Comparison of ENCODE assay signal across 19 mouse cellular contexts in genomic region chr11:69461568-69461967, GRCm38 (mm10). TPM values are rescaled to one million over a fixed set of nuclear protein-coding genes. Genes with fewer than 3 reads are reported as not detected.
DNase-seq lines count a peak whose midpoint lies in the region; ATAC-seq and TF ChIP-seq lines count a peak whose summit lies in the region.
"Had no signal": no experiment of that assay in that cellular context is flagged by ENCODE, and none has a peak within 500 bp of the region (broad histone marks: within the 10 kb centered on the region; RNA-seq: fewer than 3 reads in every experiment).

No protein-coding gene starts in this region.

- no peaks in the 10 kb centered on the region for H3K36me3 ChIP-seq in heart, embryonic 10.5 days
- H3K36me3 ChIP-seq in heart, embryonic 14.5 days (ENCODE audit: control insufficient read depth, insufficient read depth, low read length), result no peaks in the 10 kb centered on the region
- no peaks in the 10 kb centered on the region for H3K36me3 ChIP-seq in heart, adult 2 months (ENCODE audit: control insufficient read depth, insufficient read depth, low read length)
- no peaks in the 10 kb centered on the region for H3K36me3 ChIP-seq in intestine, embryonic 15.5 days
- H3K36me3 ChIP-seq: embryonic facial prominence, embryonic 12.5 days; forebrain, embryonic 12.5 days; heart, embryonic 15.5 days; hindbrain, embryonic 10.5 days; hindbrain, embryonic 15.5 days had no signal

- no peak overlapping the region for H3K4me2 ChIP-seq in heart, embryonic 14.5 days (ENCODE audit: low read length)
- H3K4me2 ChIP-seq in intestine, embryonic 15.5 days (replicated peaks), result no peak overlapping the region
- H3K4me2 ChIP-seq: embryonic facial prominence, embryonic 12.5 days; forebrain, embryonic 12.5 days; heart, embryonic 15.5 days; hindbrain, embryonic 15.5 days had no signal

- no peak overlapping the region for H3K4me3 ChIP-seq in heart, embryonic 10.5 days
- H3K4me3 ChIP-seq in heart, embryonic 14.5 days (ENCODE audit: control insufficient read depth in 1 of 2, insufficient read depth in 1 of 2, low read depth in 1 of 2, low read length in 2 of 2), result no peak overlapping the region
- no peak overlapping the region for H3K4me3 ChIP-seq in heart, adult 2 months
- no peak overlapping the region for H3K4me3 ChIP-seq in intestine, embryonic 15.5 days (replicated peaks)
- H3K4me3 ChIP-seq: embryonic facial prominence, embryonic 12.5 days; forebrain, embryonic 12.5 days; heart, embryonic 15.5 days; hindbrain, embryonic 10.5 days; hindbrain, embryonic 15.5 days had no signal

- intact Hi-C loops in heart, adult 2 months (cut with DNase I), result no loop called here

- H3K27me3 ChIP-seq in heart, embryonic 10.5 days (ENCODE audit: insufficient read depth, poor library complexity, severe bottlenecking), result no peaks in the 10 kb centered on the region
- no peaks in the 10 kb centered on the region for H3K27me3 ChIP-seq in heart, embryonic 14.5 days (ENCODE audit: control insufficient read depth, insufficient read depth, low read length)
- H3K27me3 ChIP-seq in heart, adult 2 months (ENCODE audit: control insufficient read depth, insufficient read depth, low read length), result no peaks in the 10 kb centered on the region
- no peaks in the 10 kb centered on the region for H3K27me3 ChIP-seq in intestine, embryonic 15.5 days (replicated peaks)
- H3K27me3 ChIP-seq: embryonic facial prominence, embryonic 12.5 days; forebrain, embryonic 12.5 days; heart, embryonic 15.5 days; hindbrain, embryonic 15.5 days had no signal

- no peak for TF ChIP-seq CTCF in heart, adult 2 months (IDR thresholded peaks at IDR 0.05)

- TF ChIP-seq EP300 in heart, adult 2 months (IDR thresholded peaks at IDR 0.05; ENCODE audit: insufficient read depth, low read depth, low read length), result no peak

- H3K9ac ChIP-seq in heart, embryonic 14.5 days (ENCODE audit: low read length), result 0 out of 2 replicates have a peak overlapping the region, but pooled peaks have one; percentile 16
- H3K9ac ChIP-seq in heart, adult 2 months (ENCODE audit: low read depth, low read length), result no peak overlapping the region
- H3K9ac ChIP-seq in intestine, embryonic 15.5 days, result no peak overlapping the region
- H3K9ac ChIP-seq: embryonic facial prominence, embryonic 12.5 days; forebrain, embryonic 12.5 days; heart, embryonic 15.5 days; hindbrain, embryonic 15.5 days had no signal

- peak overlapping the region; percentile 50 for H3K27ac ChIP-seq in heart, embryonic 10.5 days
- H3K27ac ChIP-seq in heart, embryonic 14.5 days (replicated peaks in 1 of 2; ENCODE audit: control insufficient read depth in 1 of 2, insufficient read depth in 1 of 2, low read depth in 2 of 2, low read length in 2 of 2), result no peak overlapping the region
- H3K27ac ChIP-seq in heart, adult 2 months, result no peak overlapping the region
- peak overlapping the region; percentile 48; the same call in 1 of the 2 replicates for H3K27ac ChIP-seq in intestine, embryonic 15.5 days
- H3K27ac ChIP-seq: embryonic facial prominence, embryonic 12.5 days; forebrain, embryonic 12.5 days; heart, embryonic 15.5 days; hindbrain, embryonic 10.5 days; hindbrain, embryonic 15.5 days had no signal

- 6% methylated on average over 5 of the region's 5 CpGs for WGBS in heart, embryonic 10.5 days
- WGBS in heart, embryonic 14.5 days, result 9% methylated on average over 5 of the region's 5 CpGs
- 54% methylated on average over 5 of the region's 5 CpGs for WGBS in heart, adult 2 months
- WGBS in intestine, embryonic 15.5 days, result 27% methylated on average over 5 of the region's 5 CpGs

- ATAC-seq in heart, embryonic 14.5 days (ENCODE audit: insufficient number of reproducible peaks, insufficient read depth, low FRiP score, low read depth), result no peak
- 0 out of 2 replicates have a peak, but pooled peaks have one; percentile 28 for ATAC-seq in intestine, embryonic 15.5 days
- no peak for ATAC-seq in monocyte, adult 5-6 weeks (replicated peaks; ENCODE audit: insufficient number of reproducible peaks, low FRiP score, low TSS enrichment, poor library complexity, severe bottlenecking)
- ATAC-seq: forebrain, embryonic 16.5 days had no signal

- TF ChIP-seq POLR2A in heart, adult 2 months (IDR thresholded peaks at IDR 0.05; ENCODE audit: insufficient read depth, low read depth, low read length), result no peak

- H3K9me3 ChIP-seq in heart, embryonic 10.5 days, result no peaks in the 10 kb centered on the region
- H3K9me3 ChIP-seq in heart, embryonic 14.5 days (ENCODE audit: control insufficient read depth, low read length), result no peaks in the 10 kb centered on the region
- H3K9me3 ChIP-seq in intestine, embryonic 15.5 days, result no peaks in the 10 kb centered on the region
- H3K9me3 ChIP-seq: embryonic facial prominence, embryonic 12.5 days; forebrain, embryonic 12.5 days; heart, embryonic 15.5 days; hindbrain, embryonic 10.5 days; hindbrain, embryonic 15.5 days had no signal

- H3K4me1 ChIP-seq in heart, embryonic 10.5 days, result peaks cover 39% of the 10 kb centered on the region
- H3K4me1 ChIP-seq in heart, embryonic 14.5 days (ENCODE audit: control insufficient read depth in 2 of 2, insufficient read depth in 2 of 2, low read length in 2 of 2), result peaks cover 16 to 17% of the 10 kb centered on the region in 2 experiments
- H3K4me1 ChIP-seq in heart, adult 2 months (ENCODE audit: control insufficient read depth, insufficient read depth, low read length), result no peaks in the 10 kb centered on the region
- peaks cover 8% of the 10 kb centered on the region; the same call in 1 of the 2 replicates for H3K4me1 ChIP-seq in intestine, embryonic 15.5 days (replicated peaks)
- H3K4me1 ChIP-seq: embryonic facial prominence, embryonic 12.5 days had no signal

- H3K79me2 ChIP-seq in heart, adult 2 months (replicated peaks; ENCODE audit: control insufficient read depth, insufficient read depth, low read length), result no peaks in the 10 kb centered on the region

- no peak for DNase-seq in heart, embryonic 10.5 days (ENCODE audit: low spot score)
- no peak for DNase-seq in heart, adult 11 months
- DNase-seq in heart, adult 2 months, result no peak
- DNase-seq: adrenal gland, adult 2 months; adrenal gland, postnatal 25 days; cerebellum, adult 18-20 months; cerebellum, adult 9-11 months; cerebellum, postnatal 36 days; gastrocnemius, postnatal 10 days; kidney, adult 2 months had no signal

RNA-seq across cellular contexts. Expression of gene Kdm6b, which starts 48.1 kb away (rescaled TPM):
- polyA plus RNA-seq in heart, embryonic 10.5 days (2016; fragmentation: Nextera tagmentation; extraction: Ambion mirVana), result 20.9 and 26.9 TPM in 2 replicates
- 18.0 and 22.0 TPM in 2 replicates for polyA plus RNA-seq in heart, embryonic 14.5 days (2014; fragmentation: Nextera tagmentation; extraction: Ambion mirVana)
- total RNA-seq in heart, adult 2 months (2021), result 10 to 100 TPM; 19.7 to 27.8 TPM
- polyA plus RNA-seq in heart, adult 2 months (2012; rRNA removed), result 6.5 and 8.6 TPM in 2 replicates
- polyA plus RNA-seq in intestine, embryonic 15.5 days (2015; fragmentation: Nextera tagmentation; extraction: Ambion mirVana), result 23.7 and 24.3 TPM in 2 replicates
- total RNA-seq in monocyte, adult 5-6 weeks (2017), result 14.3 to 27.5 TPM (median 16.8 TPM) in 3 replicates

Comparison
In these comparisons a context has a peak if more than half of its experiments do, and no peak if none do; other contexts are left out.
1. H3K27ac ChIP-seq: peak in heart, embryonic 10.5 days (single experiment) and intestine, embryonic 15.5 days (single experiment); none in heart, embryonic 14.5 days (0 of 2) and heart, adult 2 months (single experiment).